Mouse (Mus musculus): ENCODE data around the gene Olfr148. TPM values are rescaled to one million over a fixed set of nuclear protein-coding genes. Genes with fewer than 3 reads are reported as not detected.
A peak's percentile ranks its signal among the peaks of the same experiment; 100 is the strongest.

Gene Olfr148
- polyA plus RNA-seq, 1 experiment from 2014 or later, result not detected

GRCm38 (mm10) chr9:39621073-39621472 is 10.6 kb downstream of the Olfr148 start, which contains the start of gene Olfr960:
TSS of gene Olfr960 (plus strand) at chr9:39621373.
- no peak within 1 kb of the TSS for H3K27ac ChIP-seq (replicated peaks; ENCODE audit: low read depth, low read length)
- no peak within 1 kb of the TSS for H3K4me2 ChIP-seq (ENCODE audit: low read length)
- DNase-seq, result no peak
- H3K9me3 ChIP-seq (ENCODE audit: control insufficient read depth, low read length), result no peaks in the 10 kb centered on the region
- no peaks in the 10 kb centered on the region for H3K36me3 ChIP-seq (ENCODE audit: control insufficient read depth, insufficient read depth, low read length)
- H3K9ac ChIP-seq (replicated peaks; ENCODE audit: low read length), result no peak within 1 kb of the TSS
- no peaks in the 10 kb centered on the region for H3K27me3 ChIP-seq (ENCODE audit: control insufficient read depth, insufficient read depth, low read length)
- H3K4me3 ChIP-seq (replicated peaks; ENCODE audit: low read depth, low read length), result no peak within 1 kb of the TSS
- ATAC-seq (ENCODE audit: low FRiP score, low TSS enrichment), result no peak
- no peaks in the 10 kb centered on the region for H3K4me1 ChIP-seq (ENCODE audit: control insufficient read depth, insufficient read depth, low read length)
- WGBS, result 60% methylated on average over 1 of the region's 1 CpGs

DNA sequence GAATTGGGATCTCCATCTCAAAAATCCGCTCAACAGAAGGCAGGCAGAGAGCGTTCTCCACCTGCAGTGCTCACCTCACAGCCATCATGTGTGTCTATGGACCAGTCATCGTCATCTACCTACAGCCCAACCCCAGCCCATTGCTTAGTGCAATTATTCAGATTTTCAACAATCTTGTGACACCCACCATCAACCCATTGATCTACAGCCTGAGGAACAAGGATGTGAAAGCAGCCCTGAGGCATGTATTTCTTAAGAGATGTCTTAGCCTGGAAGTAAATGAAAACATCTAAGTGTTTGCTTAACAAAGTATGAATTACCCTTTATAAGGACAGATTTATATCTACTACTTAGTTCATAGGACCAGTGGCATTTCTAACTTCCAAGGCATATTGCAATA is 13.3 kb downstream of the Olfr148 start:
- Histone ChIP-seq H3K4me2 (ENCODE audit: low read length) (no peak overlapping the region), H3K4me3 (replicated peaks; ENCODE audit: low read depth, low read length) (no peak overlapping the region), H3K27ac (replicated peaks; ENCODE audit: low read depth, low read length) (no peak overlapping the region), H3K36me3 (ENCODE audit: control insufficient read depth, insufficient read depth, low read length) (no peaks in the 10 kb centered on the region), H3K9me3 (ENCODE audit: control insufficient read depth, low read length) (no peaks in the 10 kb centered on the region), H3K9ac (replicated peaks; ENCODE audit: low read length) (no peak overlapping the region), H3K4me1 (ENCODE audit: control insufficient read depth, insufficient read depth, low read length) (no peaks in the 10 kb centered on the region), H3K27me3 (ENCODE audit: control insufficient read depth, insufficient read depth, low read length) (no peaks in the 10 kb centered on the region)
- ATAC-seq (ENCODE audit: low FRiP score, low TSS enrichment) (no peak), DNase-seq (no peak)
- 93% methylated on average over 3 of the region's 3 CpGs for WGBS

GRCm38 (mm10) chr9:39624711-39625110 is 14.3 kb downstream of the Olfr148 start:
- H3K4me1 ChIP-seq (ENCODE audit: control insufficient read depth, insufficient read depth, low read length), result no peaks in the 10 kb centered on the region
- no peak overlapping the region for H3K27ac ChIP-seq (replicated peaks; ENCODE audit: low read depth, low read length)
- no peaks in the 10 kb centered on the region for H3K36me3 ChIP-seq (ENCODE audit: control insufficient read depth, insufficient read depth, low read length)
- H3K9ac ChIP-seq (replicated peaks; ENCODE audit: low read length), result no peak overlapping the region
- DNase-seq (no peak), ATAC-seq (ENCODE audit: low FRiP score, low TSS enrichment) (no peak)
- H3K9me3 ChIP-seq (ENCODE audit: control insufficient read depth, low read length), result no peaks in the 10 kb centered on the region
- no peaks in the 10 kb centered on the region for H3K27me3 ChIP-seq (ENCODE audit: control insufficient read depth, insufficient read depth, low read length)
- WGBS, result 88% methylated on average over 2 of the region's 2 CpGs
- H3K4me2 ChIP-seq (ENCODE audit: low read length), result no peak overlapping the region
- no peak overlapping the region for H3K4me3 ChIP-seq (replicated peaks; ENCODE audit: low read depth, low read length)

DNA sequence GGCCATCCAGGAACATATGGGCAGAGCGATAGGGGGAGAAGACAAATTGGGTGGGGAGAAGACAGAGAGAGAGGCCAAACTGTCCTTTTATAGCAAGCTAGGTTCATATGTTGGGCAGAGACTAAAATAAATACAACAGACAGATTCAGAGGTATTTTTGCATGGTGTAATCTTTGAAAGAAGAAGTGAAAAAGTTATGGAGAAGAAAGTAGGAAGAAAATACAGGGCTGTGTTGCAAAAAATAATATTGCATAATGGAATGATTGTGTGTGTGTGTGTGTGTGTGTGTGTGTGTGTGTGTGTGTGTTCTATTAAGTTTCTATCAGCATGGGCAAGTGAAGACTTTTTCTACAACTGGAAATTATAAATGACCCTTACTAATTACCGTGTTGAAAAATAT is 18.6 kb downstream of the Olfr148 start:
- Histone ChIP-seq H3K27me3 (ENCODE audit: control insufficient read depth, insufficient read depth, low read length) (no peaks in the 10 kb centered on the region), H3K36me3 (ENCODE audit: control insufficient read depth, insufficient read depth, low read length) (no peaks in the 10 kb centered on the region), H3K4me1 (ENCODE audit: control insufficient read depth, insufficient read depth, low read length) (no peaks in the 10 kb centered on the region), H3K27ac (replicated peaks; ENCODE audit: low read depth, low read length) (no peak overlapping the region), H3K9ac (replicated peaks; ENCODE audit: low read length) (no peak overlapping the region), H3K9me3 (ENCODE audit: control insufficient read depth, low read length) (no peaks in the 10 kb centered on the region), H3K4me3 (replicated peaks; ENCODE audit: low read depth, low read length) (no peak overlapping the region), H3K4me2 (ENCODE audit: low read length) (no peak overlapping the region)
- no peak for ATAC-seq (ENCODE audit: low FRiP score, low TSS enrichment)
- 93% methylated on average over 2 of the region's 2 CpGs for WGBS
- no peak for DNase-seq

GRCm38 (mm10) chr9:39633913-39634594 is 23.6 kb downstream of the Olfr148 start:
- Histone ChIP-seq H3K9me3 (ENCODE audit: control insufficient read depth, low read length) (no peaks in the 10 kb centered on the region), H3K4me1 (ENCODE audit: control insufficient read depth, insufficient read depth, low read length) (no peaks in the 10 kb centered on the region), H3K9ac (replicated peaks; ENCODE audit: low read length) (no peak overlapping the region), H3K27ac (replicated peaks; ENCODE audit: low read depth, low read length) (peak overlapping the region; percentile 80), H3K4me2 (ENCODE audit: low read length) (no peak overlapping the region), H3K36me3 (ENCODE audit: control insufficient read depth, insufficient read depth, low read length) (no peaks in the 10 kb centered on the region), H3K4me3 (replicated peaks; ENCODE audit: low read depth, low read length) (no peak overlapping the region), H3K27me3 (ENCODE audit: control insufficient read depth, insufficient read depth, low read length) (no peaks in the 10 kb centered on the region)
- ATAC-seq (ENCODE audit: low FRiP score, low TSS enrichment) (peak; percentile 62; the same call in 1 of the 2 replicates), DNase-seq (peak; percentile 76)
- WGBS, result 21% methylated on average over 4 of the region's 4 CpGs

- Histone ChIP-seq H3K4me3 (replicated peaks; ENCODE audit: low read depth, low read length) (no peak within 1 kb of the TSS), H3K9ac (replicated peaks; ENCODE audit: low read length) (no peak within 1 kb of the TSS), H3K4me2 (ENCODE audit: low read length) (no peak within 1 kb of the TSS), H3K27me3 (ENCODE audit: control insufficient read depth, insufficient read depth, low read length) (no peaks in the 10 kb centered on the region), H3K9me3 (ENCODE audit: control insufficient read depth, low read length) (no peaks in the 10 kb centered on the region), H3K27ac (replicated peaks; ENCODE audit: low read depth, low read length) (no peak within 1 kb of the TSS), H3K36me3 (ENCODE audit: control insufficient read depth, insufficient read depth, low read length) (no peaks in the 10 kb centered on the region), H3K4me1 (ENCODE audit: control insufficient read depth, insufficient read depth, low read length) (no peaks in the 10 kb centered on the region)
- no peak for DNase-seq
- no peak for ATAC-seq (ENCODE audit: low FRiP score, low TSS enrichment)
These were observed 34.3 kb downstream of the Olfr148 start, which contains the start of gene Olfr961 for GRCm38 (mm10) chr9:39644785-39645184. TSS of gene Olfr961 (plus strand) at chr9:39645085.

DNA sequence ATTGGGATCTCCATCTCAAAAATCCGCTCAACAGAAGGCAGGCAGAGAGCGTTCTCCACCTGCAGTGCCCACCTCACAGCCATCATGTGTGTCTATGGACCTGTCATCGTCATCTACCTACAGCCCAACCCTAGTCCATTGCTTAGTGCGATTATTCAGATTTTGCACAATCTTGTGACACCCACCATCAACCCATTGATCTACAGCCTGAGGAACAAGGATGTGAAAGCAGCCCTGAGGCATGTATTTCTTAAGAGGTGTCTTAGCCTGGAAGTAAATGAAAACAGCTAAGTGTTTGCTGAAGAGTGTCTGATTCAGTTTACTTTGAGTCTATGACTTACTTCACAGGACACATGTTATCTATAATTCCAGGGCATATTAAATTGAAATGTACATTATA is 36.9 kb downstream of the Olfr148 start:
- WGBS, result 92% methylated on average over 4 of the region's 4 CpGs
- H3K36me3 ChIP-seq (ENCODE audit: control insufficient read depth, insufficient read depth, low read length), result no peaks in the 10 kb centered on the region
- DNase-seq (no peak), ATAC-seq (ENCODE audit: low FRiP score, low TSS enrichment) (no peak)
- no peaks in the 10 kb centered on the region for H3K4me1 ChIP-seq (ENCODE audit: control insufficient read depth, insufficient read depth, low read length)
- H3K9me3 ChIP-seq (ENCODE audit: control insufficient read depth, low read length), result no peaks in the 10 kb centered on the region
- no peak overlapping the region for H3K4me3 ChIP-seq (replicated peaks; ENCODE audit: low read depth, low read length)
- no peaks in the 10 kb centered on the region for H3K27me3 ChIP-seq (ENCODE audit: control insufficient read depth, insufficient read depth, low read length)
- no peak overlapping the region for H3K4me2 ChIP-seq (ENCODE audit: low read length)
- no peak overlapping the region for H3K27ac ChIP-seq (replicated peaks; ENCODE audit: low read depth, low read length)
- no peak overlapping the region for H3K9ac ChIP-seq (replicated peaks; ENCODE audit: low read length)

DNA sequence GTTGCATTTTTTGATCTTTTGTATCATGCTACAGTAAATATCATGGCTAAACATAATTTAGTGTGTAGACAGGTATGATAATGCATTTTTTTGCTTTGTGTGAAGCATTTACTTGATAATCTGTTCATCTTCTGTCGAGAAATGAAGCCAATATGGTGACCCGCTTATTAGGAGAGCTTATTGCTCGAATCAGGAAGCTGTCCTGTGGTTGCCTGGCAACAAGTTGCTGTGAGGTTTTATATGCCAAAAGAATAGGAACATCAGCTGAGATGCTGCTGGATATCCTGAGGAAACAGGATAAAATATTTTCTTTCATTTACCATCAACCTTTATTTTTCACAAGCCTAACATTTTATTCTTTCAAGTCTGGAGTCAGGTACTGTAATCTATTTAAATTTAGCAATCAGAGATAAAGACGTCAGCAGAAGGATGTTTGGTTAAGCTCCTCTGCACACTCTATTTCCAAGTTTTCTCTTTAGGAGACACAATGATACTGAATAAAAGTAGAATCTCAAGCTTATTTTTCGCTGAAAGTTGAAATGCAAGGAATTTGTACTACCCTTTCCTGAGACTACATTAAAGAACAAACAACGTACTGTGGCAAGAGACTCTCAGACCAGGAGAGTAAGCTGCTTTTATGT is 44.4 kb downstream of the Olfr148 start:
- ATAC-seq (ENCODE audit: low FRiP score, low TSS enrichment) (no peak), DNase-seq (peak; percentile 70)
- WGBS, result 54% methylated on average over 6 of the region's 6 CpGs
- no peak overlapping the region for H3K4me2 ChIP-seq (ENCODE audit: low read length)
- H3K36me3 ChIP-seq (ENCODE audit: control insufficient read depth, insufficient read depth, low read length), result no peaks in the 10 kb centered on the region
- no peaks in the 10 kb centered on the region for H3K4me1 ChIP-seq (ENCODE audit: control insufficient read depth, insufficient read depth, low read length)
- no peak overlapping the region for H3K4me3 ChIP-seq (replicated peaks; ENCODE audit: low read depth, low read length)
- no peaks in the 10 kb centered on the region for H3K27me3 ChIP-seq (ENCODE audit: control insufficient read depth, insufficient read depth, low read length)
- H3K9ac ChIP-seq (replicated peaks; ENCODE audit: low read length), result no peak overlapping the region
- 0 out of 2 replicates have a peak overlapping the region, but pooled peaks have one; percentile 52 for H3K27ac ChIP-seq (replicated peaks; ENCODE audit: low read depth, low read length)
- no peaks in the 10 kb centered on the region for H3K9me3 ChIP-seq (ENCODE audit: control insufficient read depth, low read length)

All from midbrain, embryonic 14.5 days (tissue).